Mouse (Mus musculus): Measurements from ENCODE around the gene Gpr4.

Gene Gpr4

DNA sequence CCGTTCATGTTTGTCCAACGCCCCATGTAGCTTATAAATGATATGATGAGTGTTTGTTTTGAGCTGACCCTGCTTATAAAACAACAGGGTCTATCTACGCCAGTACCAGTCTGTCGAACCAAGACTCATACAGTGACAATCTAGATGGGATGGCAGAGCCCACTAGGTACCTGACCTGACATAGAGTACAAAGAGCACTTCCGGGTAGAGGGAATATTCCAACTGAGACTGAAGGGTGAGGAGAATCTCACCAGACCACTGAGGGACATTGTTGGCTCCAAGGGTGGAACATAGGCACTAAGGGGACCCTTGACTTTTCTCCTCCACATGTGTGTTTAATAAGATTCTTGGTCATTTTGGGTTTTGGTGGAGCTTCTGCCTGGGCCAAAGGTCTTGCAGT is 17.1 kb downstream of the Gpr4 start:
- DNase-seq = no peak

DNA sequence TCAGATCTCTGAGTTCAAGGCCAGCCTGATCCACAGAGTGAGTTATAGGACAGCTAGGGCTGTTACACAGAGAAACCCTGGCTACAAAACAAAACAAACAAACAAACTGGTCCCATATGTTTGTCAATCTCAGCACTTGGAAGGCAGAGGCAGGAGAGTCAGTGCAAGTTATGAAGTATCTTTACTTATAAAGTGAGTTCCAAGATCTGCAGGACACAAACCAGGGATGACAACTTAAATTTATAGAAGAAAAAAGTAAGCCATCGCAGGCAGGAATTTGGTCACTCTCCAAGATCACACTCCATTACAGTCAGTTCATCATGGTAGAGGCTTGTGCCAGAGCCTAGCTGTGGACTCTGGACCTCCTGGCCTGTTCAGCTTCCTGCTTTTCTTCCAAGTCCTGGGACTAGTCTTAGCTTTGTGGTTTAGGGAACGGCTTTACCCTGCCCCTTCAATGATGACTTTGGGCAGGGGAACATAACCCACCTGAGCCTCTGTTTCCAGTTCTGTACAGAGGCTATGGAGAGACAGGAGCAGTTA is 17.8 kb downstream of the Gpr4 start:
- DNase-seq = peak; percentile 75

DNA sequence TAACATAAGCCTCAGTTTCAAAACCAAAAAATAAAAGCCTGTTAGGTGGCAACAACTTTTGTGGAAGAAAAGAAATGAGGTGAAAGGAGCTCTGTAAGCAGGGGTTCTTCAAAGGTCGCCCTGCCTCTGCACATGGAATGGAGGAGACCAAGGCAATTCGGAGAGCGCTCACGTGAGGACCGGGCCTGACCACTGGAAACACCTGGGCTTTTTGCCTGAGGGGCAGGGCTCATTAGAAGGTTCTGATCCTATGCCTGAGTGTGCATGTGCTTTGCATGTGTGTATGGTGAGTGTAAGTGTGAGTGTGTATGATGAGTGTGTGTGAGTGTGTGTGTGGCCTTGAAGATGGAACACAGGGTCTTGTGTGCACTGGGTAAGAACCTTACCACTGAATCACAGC is 18.6 kb downstream of the Gpr4 start:
- no peak for DNase-seq

DNA sequence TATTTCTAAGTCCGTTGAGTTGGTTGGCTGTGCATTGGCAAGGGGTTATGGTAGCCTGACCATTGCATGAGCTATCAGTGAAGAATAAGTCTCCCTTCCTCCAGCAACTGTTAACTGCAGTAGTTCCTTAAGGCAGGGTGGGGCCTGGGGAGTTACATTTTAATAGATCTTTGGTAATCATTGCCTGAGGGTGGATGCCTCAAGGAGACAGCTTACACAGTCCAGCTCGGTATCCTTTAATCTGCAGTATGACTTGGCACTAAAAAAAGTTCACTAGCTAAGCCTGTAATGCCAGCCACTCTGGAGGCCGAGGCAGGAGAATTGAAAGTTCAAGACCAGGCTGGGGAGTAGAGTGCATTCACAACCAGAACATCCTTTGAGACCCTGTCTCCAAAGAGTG is 19.5 kb downstream of the Gpr4 start:
- DNase-seq = peak; percentile 66

DNA sequence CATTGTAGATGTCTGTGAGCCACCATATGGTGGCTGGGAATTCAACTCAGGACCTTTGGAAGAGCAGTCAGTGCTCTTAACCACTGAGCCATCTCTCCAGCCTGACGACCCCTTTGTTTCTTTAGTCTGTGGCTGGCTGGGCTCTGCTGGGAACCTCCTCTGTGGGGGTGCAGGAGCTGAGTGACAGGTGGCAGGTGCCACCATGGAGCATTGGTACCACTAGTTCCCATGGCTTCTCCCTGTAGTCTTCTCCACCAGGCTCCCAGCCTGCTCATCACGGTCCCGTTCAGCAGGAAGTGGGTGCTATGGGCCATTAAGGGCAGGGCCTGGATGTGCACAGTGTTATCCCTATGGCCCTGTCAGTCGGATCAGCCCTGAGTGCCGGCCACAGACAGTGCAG is 22.3 kb downstream of the Gpr4 start:
- no peak for DNase-seq

DNA sequence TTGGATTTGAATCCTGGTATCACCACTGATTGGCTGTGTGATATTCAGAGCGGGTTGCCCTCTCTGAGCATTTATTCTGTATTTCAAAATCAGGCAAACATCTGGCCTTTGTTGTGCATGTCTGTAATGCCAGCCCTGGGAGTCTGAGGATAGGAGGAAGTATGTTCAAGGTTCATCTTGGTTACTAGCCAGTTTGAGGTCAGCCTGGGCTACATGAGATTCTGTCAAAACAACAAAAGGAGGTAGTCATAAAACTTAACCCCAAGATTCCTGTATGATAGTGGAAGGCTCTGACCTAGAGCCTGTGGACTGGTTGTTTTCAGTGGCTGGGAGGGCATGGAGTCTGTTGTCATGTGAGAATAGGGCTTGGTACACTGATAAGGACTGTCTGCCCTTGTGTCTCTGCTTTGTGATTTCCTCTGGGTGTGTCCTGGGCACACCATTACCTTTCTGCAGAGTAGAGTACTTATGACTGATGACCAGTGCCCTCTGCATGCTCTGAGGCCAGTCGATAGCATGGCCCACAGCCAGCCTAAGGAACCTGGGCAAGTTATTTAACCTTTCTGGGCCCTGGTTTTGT is 22.8 kb downstream of the Gpr4 start:
- no peak for DNase-seq

DNA sequence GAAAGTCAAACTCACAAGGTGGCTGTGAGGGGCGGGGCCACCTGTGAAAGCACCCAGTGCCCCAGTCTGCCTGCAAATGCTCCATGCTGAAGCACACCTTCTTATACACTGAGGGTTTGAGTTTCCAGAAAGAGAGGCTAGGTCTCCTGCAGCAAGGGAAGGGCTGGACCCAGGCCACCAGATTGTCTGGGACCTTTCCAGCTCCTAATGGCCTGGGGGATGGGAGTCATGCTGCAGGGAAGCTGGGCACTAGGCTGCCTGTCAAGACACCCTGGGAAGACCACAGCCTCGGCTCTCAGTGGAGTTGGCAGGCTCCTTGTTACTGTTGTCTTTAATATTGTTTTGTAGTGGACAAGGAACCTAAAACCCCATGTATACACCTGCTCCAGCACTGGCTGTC is 24.1 kb downstream of the Gpr4 start:
- DNase-seq = no peak

DNA sequence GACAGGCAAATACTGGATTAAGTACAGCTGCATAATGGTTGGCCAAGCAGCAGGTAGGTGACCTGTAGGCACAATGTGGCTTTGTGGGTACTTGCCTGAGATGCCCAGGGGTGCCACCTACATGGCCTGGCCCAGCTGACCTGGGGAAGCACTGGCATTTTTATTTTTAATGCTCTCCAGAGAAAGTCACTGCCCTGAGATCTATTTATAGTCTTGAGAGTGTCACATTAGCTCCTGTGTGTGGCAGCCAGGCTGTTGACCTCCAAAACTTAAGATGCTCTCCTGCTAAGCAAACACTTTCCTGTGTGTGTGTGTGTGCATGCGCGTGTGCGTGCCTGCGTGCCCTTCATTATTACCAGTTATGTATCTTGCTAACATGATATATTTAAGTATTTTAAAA is 26.0 kb downstream of the Gpr4 start:
- DNase-seq = no peak

DNA sequence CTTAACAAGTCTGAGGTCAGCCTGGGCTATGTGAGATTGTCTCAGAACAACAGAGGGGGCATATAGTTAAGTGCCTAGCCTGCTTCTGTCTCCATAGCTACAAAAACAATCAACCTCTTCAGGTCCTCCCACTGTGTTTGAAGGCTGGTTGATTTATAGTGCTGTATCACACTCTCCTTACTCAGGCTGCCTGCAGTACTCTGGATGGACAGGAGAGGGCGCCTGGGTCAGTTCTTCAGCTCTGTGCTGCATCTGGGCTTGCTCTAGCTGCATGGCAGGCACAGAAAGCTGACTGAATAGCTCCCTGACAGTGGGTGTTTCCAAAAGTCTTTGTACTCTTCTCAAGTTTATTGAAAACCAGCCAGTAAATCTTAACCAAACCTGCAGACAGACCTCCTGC is 27.1 kb downstream of the Gpr4 start:
- peak; percentile 84 for DNase-seq

DNA sequence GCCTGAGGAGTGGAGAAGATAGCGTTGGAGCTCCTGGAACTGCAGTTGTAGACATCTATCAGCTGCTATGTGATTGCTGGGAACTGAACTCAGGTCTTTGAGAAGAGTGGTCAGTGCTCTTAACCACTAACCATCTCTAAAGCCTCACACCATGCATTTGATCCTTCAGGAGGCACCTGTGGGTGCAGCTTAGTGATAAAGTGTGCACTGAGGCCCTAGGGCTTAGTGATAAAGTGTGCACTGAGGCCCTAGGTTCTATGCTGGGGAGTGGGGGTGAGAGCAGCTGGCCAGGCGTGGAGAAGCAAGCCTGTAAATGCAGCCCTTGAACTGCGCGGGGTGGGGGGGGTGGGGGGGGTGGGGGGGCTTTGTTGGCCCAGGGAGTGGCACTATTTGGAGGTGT is 27.6 kb downstream of the Gpr4 start:
- DNase-seq = no peak

DNA sequence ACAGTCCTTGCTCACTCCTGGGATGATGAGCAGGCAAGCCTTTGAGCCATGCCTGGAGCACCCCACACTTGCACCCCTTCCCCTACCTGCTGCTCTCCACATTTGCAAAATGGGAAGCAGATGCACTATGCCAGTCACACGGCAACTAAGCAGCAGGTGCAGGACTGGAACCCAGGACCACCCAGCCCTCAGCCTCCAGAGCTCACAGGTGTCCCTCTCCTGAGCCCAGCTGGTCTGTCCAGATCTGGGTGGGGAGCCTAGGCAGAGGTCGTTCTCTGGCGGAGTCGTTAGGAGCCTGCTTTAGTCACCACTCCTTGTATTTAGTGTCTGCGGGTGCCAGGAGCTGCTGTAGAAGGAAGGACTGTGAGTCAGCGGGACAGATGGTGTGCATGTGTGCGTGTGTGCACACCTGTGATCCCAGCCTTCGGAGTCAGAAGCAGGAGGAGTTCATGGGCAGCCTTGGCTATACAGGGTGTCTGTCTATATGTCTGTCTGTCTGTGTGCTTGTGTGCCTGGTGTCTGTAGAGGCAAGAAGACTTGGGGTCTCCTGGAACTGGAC is 28.6 kb downstream of the Gpr4 start:
- no peak for DNase-seq

DNA sequence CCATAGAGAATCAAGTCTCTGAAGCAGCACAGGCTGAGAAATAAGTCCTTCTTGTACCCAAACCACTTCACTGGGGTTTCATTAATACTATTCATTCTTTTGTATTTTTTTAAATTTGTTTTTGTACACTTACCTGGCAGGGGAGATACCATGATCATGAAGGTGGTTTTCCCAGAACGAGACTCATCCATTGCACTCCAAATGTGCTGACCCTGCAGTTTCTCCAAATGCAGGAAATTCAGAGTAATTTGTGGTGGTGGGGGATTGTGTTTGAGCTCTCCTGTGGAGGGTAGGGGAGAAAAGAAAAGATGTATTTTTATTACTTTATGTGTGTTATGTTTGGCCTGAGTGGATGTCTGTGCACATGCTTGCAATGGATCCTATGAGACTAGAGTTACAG is 29.7 kb downstream of the Gpr4 start:
- DNase-seq = no peak

DNA sequence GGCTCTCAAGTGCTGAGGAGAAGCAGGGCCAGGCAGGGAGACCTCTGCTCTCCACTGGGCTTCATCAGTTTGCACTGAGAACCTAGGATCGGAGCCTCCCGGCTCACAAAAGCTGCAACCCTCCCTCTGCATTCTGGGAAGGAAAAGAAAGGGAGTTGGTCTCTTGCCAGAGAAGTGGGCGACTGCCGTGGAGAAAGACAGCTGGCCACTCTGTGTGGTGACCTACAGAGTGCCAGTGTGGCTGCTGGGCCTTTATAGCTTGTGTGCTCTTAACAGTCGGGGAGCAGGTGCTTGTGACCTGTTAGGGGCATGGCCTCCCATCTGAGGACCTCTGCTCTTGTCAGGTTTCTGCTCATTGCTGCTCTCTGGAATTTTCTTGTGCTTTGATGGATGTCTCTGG is 31.5 kb downstream of the Gpr4 start:
- DNase-seq = no peak

DNA sequence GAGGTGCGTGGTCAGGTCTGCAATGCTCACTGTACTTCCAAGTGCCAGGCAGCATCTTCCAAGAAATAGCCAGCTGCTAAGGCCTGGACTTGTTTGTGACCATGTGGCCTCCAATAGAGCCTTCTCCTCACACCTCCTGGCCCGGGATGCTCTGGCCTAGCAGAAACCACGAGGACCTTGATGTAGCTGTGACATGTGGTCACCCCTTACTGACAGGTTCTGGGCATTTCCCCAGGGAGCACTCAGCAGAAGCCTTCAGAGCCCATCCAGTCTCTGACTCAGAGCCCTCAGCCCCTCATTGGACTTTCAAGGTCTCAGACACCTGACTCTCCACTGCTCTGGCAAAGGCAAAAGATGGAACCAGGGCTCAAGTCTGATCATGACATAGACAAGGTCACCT is 32.7 kb downstream of the Gpr4 start:
- no peak for DNase-seq

DNA sequence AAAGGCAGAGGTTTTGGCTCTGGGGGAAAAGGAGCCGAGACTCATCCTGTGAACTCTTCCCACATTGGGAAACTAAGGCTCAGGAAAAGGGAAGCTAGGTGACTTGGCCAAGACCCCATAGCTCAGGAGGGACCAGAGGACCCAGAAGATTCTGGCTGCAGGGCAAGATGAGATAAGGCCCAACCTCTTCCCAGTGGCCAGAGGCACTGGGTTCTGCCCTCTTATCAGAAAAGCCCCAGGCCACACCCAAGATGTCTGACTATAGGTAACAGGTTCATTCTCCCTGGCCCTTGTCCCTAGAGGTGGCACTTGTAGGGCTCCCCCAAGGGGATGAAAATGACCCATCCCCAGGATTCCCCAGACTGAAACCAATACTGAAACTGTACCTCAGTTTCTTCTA is 34.5 kb downstream of the Gpr4 start:
- DNase-seq = no peak

DNA sequence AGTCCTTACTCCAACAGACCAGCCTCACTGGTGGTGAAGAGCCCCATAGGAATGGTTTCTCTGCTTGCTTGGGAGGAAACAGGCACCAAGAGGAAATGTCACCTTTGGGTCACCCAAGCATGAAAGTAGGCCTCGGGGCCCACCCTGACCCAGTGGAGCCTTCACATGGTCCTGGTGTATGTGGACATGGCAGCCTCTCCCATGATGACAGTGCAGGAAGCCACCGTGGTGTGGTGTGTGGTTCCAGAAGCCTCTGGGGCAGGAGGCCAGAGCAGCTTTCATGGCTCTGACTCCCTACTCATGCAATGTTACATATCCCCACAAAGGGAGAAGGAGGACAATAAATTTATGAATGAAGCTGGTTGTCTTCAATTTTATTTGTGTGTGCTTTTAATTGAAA is 35.2 kb downstream of the Gpr4 start:
- DNase-seq = no peak

DNA sequence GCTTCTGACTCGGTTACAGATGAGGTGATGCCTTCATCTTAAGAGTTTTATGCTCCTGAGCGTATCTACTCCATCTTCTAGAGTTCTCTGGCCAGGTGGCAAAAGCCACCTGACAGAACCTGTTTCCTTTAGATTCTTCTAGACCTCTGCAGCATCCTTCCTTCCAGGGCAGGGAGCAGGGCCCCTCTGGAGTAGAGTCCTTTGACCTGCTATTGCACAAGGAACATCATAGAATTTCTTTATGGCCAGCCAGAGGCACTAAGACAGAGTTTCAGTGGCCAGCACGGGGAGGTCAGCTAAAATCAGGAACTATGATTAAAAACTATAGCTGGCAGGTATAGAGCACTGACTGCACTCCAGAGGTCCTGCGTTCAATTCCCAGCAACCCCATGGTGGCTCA is 39.7 kb downstream of the Gpr4 start:
- DNase-seq = no peak

DNA sequence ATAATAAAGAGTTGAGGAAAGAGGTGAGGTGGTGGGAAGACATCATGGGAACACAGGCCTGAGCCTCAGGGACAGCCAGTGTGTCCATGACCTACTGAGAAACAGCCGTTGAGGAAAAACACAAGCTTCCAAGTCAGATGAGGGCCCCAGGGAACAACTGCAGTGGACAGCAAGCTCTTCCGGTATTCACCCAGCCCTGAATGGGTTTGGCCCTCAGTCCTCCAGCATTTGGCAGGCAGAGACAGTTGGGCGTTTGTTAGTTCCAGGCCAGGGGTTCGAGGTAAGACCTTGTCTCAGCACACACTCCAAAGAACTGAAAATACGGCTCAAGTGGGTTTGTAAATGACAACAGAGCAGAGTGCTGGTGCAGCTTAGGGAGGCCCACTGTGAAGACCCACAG is 41.1 kb downstream of the Gpr4 start:
- no peak for DNase-seq

DNA sequence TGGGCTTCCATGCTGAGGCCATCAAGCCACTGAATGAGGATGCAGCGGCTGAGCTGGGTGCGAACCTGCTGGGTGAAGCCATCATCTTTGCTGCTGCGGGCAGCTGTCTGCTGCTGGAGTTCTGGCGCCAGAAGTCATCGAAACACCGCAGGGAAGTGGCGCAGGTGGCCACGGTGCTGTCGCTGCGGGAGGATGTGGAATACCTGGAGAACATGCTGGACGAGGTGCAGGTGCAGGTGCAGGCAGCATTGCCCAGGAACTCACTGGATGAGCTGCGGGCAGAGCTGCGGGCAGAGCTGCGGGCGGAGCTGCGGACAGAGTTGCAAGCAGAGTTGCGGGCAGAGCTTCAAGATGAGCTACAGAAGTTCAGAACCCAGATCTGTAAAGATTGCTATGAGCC is 43.1 kb downstream of the Gpr4 start:
- no peak for DNase-seq

DNA sequence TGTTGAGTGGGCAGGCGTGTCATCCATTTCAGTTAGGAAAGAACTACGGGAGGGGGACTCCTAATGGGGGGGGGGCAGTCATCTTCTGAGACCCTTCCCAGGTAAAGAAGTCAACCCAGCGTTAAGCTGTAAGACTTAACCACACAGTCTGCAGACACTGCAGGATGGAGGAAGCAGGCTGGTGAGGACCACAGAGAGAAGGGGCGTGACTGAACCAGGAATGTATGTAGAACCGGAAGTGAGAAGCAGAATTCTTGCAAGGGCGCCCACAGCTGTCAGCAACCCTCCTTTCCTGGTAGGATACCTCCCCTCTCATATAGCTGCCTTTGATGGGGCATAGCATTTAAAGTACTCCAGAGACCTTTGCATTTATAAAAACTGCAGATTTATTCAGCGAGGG is 44.2 kb downstream of the Gpr4 start:
- DNase-seq = no peak

DNA sequence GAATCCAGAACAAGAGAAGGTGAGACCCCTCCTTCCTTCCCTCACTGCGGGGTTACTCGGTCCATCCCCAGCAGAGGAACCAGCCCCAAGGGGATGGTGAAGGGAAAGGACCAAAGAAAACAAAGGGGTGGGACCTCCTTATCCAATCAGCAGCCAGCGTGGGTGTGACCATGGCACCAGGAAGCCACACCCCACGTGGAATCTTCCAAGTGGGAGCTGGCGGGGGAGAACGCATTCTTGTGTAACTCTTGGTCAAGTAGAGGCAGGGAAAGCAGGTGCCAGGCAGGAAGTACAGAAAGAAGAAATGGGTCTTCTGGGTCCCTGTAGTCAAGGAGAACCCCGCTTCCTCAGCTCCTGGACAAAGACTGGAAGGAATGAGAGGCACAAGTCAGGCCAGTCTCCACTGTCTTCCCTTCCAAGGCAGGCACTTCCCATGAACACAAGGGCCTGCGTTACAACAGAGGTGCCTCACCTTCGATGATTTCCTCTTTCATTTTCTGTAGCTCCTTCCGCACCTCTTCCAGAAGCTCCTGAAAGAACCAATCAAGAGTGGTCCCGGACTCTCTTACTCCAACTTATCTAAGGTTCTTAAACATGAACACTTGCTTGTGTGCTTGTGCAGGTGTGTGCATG is 45.2 kb downstream of the Gpr4 start:
- peak; percentile 81 for DNase-seq

DNA sequence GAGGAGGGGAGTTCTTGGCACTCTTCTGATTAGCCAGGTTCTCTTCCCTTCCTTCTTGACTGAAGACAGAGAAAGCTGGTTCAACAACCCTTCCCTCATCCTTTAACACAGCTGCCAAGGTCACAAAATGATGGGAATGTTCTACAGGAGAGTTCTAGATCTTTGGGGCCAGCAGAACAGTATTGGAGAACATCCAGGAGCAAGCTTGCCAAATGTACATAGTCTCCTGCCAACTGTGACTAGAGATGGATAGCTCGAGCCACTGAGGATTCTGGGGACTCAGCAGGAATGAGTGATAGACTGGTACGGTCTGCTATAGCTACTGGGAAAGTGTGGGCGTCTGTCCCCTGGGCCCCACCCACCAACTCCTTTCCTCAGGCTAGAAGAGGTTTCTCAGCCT is 46.0 kb downstream of the Gpr4 start:
- DNase-seq = no peak

DNA sequence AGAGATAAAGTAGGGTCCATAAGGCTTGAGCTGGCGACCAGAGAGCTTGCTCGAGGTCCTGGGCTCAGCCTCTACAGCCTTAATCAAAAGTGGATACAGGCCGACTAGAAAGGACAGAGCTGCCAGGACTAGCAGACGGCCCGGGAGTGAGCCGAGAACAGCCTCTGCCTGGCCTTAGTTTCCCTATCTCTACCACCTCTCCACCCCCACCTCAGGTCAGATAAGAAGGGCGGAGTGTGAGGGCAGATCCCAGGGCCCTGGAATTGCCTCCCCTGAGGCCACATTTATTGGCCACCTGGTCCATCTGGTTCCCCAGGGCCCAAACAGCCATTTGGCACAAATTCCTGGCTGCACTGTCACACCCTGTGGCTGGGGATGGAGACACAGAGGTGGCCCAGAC is 52.8 kb downstream of the Gpr4 start:
- no peak for DNase-seq

DNA sequence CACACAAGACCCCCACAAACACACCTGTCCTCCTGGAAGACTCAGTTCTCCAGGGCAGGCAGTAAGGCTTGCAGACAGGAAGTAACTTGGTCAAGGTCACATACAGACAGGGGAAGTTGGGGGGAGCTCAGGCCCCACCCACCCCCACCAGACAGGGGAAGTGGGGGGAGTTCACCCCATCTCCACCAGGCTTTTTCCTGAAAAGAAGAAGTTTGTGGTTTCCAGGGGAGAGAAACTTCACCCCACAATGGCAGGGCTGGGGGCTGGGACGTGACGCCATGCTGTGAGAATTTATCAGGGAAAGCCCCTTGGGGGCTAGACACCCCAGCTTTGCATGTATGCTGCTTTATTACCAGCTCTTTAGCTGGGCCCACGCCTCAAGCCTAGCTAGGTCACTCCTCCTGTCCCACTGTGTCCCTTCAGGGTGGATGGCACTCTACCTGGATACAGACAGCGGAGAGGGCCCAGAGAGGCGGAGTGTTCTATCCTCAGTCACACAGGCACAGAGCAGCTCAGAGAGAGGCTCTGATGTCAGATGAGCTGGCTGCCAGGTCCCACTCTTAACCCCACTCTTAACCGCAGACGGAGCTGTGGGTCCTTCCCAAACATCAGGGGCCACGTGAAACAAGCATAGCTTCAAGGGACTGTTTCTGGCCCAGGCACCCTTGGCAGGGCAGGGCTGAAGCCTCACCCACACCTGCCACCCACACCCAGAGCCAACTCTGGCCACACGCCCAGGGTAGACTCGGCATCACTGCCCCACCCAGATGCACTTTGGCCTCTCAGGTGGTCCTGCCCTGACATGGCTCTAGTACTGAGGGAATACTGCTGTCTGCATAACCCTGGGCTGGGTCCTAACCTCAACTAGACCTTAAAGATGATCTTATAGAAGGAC is 53.8 kb downstream of the Gpr4 start:
- DNase-seq = peak; percentile 40
